Mouse (Mus musculus) limb, embryonic 14.5 days (tissue): ENCODE measurements around the gene Nr4a1. TPM values are rescaled to one million over a fixed set of nuclear protein-coding genes. Genes with fewer than 3 reads are reported as not detected.

Source experiments
- ATAC-seq: fragments of 200-750 bp; cut with Nextera tagmentation; 2 replicates; pipeline ENCODE4 v1.8.0; 2017; ENCODE audit warnings: low read depth, moderate number of reproducible peaks, moderate TSS enrichment; ENCODE audit not compliant: low FRiP score
- DNase-seq: peaks from one replicate; pipeline ENCODE4 v3.0.0-alpha.2; 2015; ENCODE audit warnings: low spot score
- H3K27ac ChIP-seq: fragments of 300-500 bp; sonication (generic); replicated peaks from 2 replicates; pipeline ENCODE4 v1.5.1; 2014; ENCODE audit warnings: low read depth, mild to moderate bottlenecking, low read length, moderate library complexity, mixed read lengths
- H3K27me3 ChIP-seq: fragments of 300-500 bp; sonication (generic); 2 replicates; pipeline ENCODE4 v1.6.1; 2014; ENCODE audit warnings: low read length, mixed read lengths; ENCODE audit not compliant: control insufficient read depth, insufficient read depth
- H3K36me3 ChIP-seq: fragments of 300-500 bp; sonication (generic); 2 replicates; pipeline ENCODE4 v1.6.1; 2014; ENCODE audit warnings: mild to moderate bottlenecking, low read length, moderate library complexity, mixed read lengths; ENCODE audit not compliant: control insufficient read depth, insufficient read depth
- H3K4me1 ChIP-seq: fragments of 300-500 bp; sonication (generic); 2 replicates; pipeline ENCODE4 v1.6.1; 2014; ENCODE audit warnings: antibody characterized with exemption, low read length, mixed read lengths; ENCODE audit not compliant: control insufficient read depth, insufficient read depth
- H3K4me2 ChIP-seq: fragments of 300-500 bp; sonication (generic); replicated peaks from 2 replicates; pipeline ENCODE4 v1.6.1; 2014; ENCODE audit warnings: low read depth, mild to moderate bottlenecking, low read length, moderate library complexity; ENCODE audit not compliant: severe bottlenecking
- H3K4me3 ChIP-seq: fragments of 300-500 bp; sonication (generic); replicated peaks from 2 replicates; pipeline ENCODE4 v1.5.1; 2014; ENCODE audit warnings: low read length
- H3K9ac ChIP-seq: fragments of 300-500 bp; sonication (generic); 2 replicates; pipeline ENCODE4 v1.6.1; 2014; ENCODE audit warnings: mild to moderate bottlenecking, low read depth, low read length, moderate library complexity; ENCODE audit not compliant: severe bottlenecking
- H3K9me3 ChIP-seq: fragments of 300-500 bp; sonication (generic); 2 replicates; pipeline ENCODE4 v1.6.1; 2016; ENCODE audit warnings: low read length; ENCODE audit not compliant: control insufficient read depth
- POLR2A ChIP-seq: fragments of 200-500 bp; IDR thresholded peaks from 2 replicates; pipeline ENCODE4 v1.8.0; 2012; ENCODE audit warnings: inconsistent platforms, mild to moderate bottlenecking, moderate library complexity, borderline replicate concordance; ENCODE audit not compliant: insufficient read depth, insufficient read length; ENCODE audit errors: extremely low read depth
- WGBS: fragments of 180-500 bp; shearing (Covaris S2); extraction: QIAGEN DNeasy Blood & Tissue Kit; methylation state at CpG from one replicate; pipeline ENCODE4 v1.1.7; 2014; 5-methylcytosine and 5-hydroxymethylcytosine counted together
- polyA plus RNA-seq, 2 experiments: library from polyadenylated mRNA; depleted of rRNA in 1 of 2; stranded (reverse) in 1 of 2; unstranded in 1 of 2; fragments of >200 nt; fragmentation: Nextera tagmentation in 1 of 2; extraction: Ambion mirVana in 1 of 2; gene quantifications; 2 replicates each; pipeline versions ENCODE4 v1.2.1 to v1.2.3; 2012 to 2014

Gene Nr4a1
- polyA plus RNA-seq, 2 experiments: 10.5 to 19.6 TPM

- H3K4me2 ChIP-seq: no peak overlapping the region
- H3K9me3 ChIP-seq: no peaks in the 10 kb centered on the region
- peaks cover 26% of the 10 kb centered on the region for H3K4me1 ChIP-seq
- no peaks in the 10 kb centered on the region for H3K27me3 ChIP-seq
- H3K4me3 ChIP-seq: no peak overlapping the region
- 23% methylated on average over 11 of the region's 11 CpGs for WGBS
- DNase-seq (no peak), ATAC-seq (no peak)
- no peak overlapping the region; the same call in 1 of the 2 replicates for H3K27ac ChIP-seq
- H3K9ac ChIP-seq: no peak overlapping the region
- TF ChIP-seq POLR2A: no peak
- H3K36me3 ChIP-seq: peaks cover 44% of the 10 kb centered on the region
These were observed 20.3 kb upstream of the Nr4a1 start for GRCm38 (mm10) chr15:101233641-101234275.

GRCm38 (mm10) chr15:101234611-101235341 is 19.3 kb upstream of the Nr4a1 start:
- peaks cover 20% of the 10 kb centered on the region for H3K4me1 ChIP-seq
- ATAC-seq (no peak), DNase-seq (no peak)
- no peaks in the 10 kb centered on the region for H3K9me3 ChIP-seq
- H3K27me3 ChIP-seq: no peaks in the 10 kb centered on the region
- no peak overlapping the region for H3K9ac ChIP-seq
- no peak overlapping the region for H3K4me3 ChIP-seq
- peaks cover 33% of the 10 kb centered on the region for H3K36me3 ChIP-seq
- no peak overlapping the region for H3K4me2 ChIP-seq
- 0 out of 2 replicates have a peak overlapping the region, but pooled peaks have one; percentile 1 for H3K27ac ChIP-seq
- 63% methylated on average over 10 of the region's 10 CpGs for WGBS
- TF ChIP-seq POLR2A: no peak

- Histone ChIP-seq H3K4me1 (peaks cover 20% of the 10 kb centered on the region), H3K27ac (no peak overlapping the region), H3K9ac (no peak overlapping the region), H3K4me3 (no peak overlapping the region), H3K9me3 (no peaks in the 10 kb centered on the region), H3K4me2 (no peak overlapping the region), H3K36me3 (peaks cover 28% of the 10 kb centered on the region), H3K27me3 (no peaks in the 10 kb centered on the region)
- ATAC-seq (no peak), DNase-seq (no peak)
- no peak for TF ChIP-seq POLR2A
- WGBS: 30% methylated on average over 5 of the region's 5 CpGs
These were observed 18.7 kb upstream of the Nr4a1 start for GRCm38 (mm10) chr15:101235342-101235698.

GRCm38 (mm10) chr15:101235728-101236327 is 18.2 kb upstream of the Nr4a1 start:
- Histone ChIP-seq H3K9ac (0 out of 2 replicates have a peak overlapping the region, but pooled peaks have one; percentile 16), H3K4me2 (no peak overlapping the region), H3K27me3 (no peaks in the 10 kb centered on the region), H3K4me3 (no peak overlapping the region), H3K4me1 (peaks cover 21% of the 10 kb centered on the region), H3K27ac (no peak overlapping the region), H3K9me3 (no peaks in the 10 kb centered on the region), H3K36me3 (peaks cover 23% of the 10 kb centered on the region)
- WGBS: 26% methylated on average over 12 of the region's 12 CpGs
- ATAC-seq: peak; percentile 20; the same call in 1 of the 2 replicates
- TF ChIP-seq POLR2A: no peak
- no peak for DNase-seq

- Histone ChIP-seq H3K4me1 (peaks cover 24% of the 10 kb centered on the region), H3K9ac (no peak overlapping the region), H3K9me3 (no peaks in the 10 kb centered on the region), H3K36me3 (peaks cover 12% of the 10 kb centered on the region), H3K4me2 (no peak overlapping the region), H3K27me3 (no peaks in the 10 kb centered on the region), H3K4me3 (no peak overlapping the region), H3K27ac (no peak overlapping the region)
- 11% methylated on average over 3 of the region's 3 CpGs for WGBS
- no peak for TF ChIP-seq POLR2A
- ATAC-seq (no peak), DNase-seq (peak; percentile 40)
These were observed 17.2 kb upstream of the Nr4a1 start for GRCm38 (mm10) chr15:101236878-101237277.
